Mouse (Mus musculus): ENCODE results near the gene Hsd17b7.
A peak's percentile ranks its signal among the peaks of the same experiment; 100 is the strongest.

The Hsd17b7 gene

DNA sequence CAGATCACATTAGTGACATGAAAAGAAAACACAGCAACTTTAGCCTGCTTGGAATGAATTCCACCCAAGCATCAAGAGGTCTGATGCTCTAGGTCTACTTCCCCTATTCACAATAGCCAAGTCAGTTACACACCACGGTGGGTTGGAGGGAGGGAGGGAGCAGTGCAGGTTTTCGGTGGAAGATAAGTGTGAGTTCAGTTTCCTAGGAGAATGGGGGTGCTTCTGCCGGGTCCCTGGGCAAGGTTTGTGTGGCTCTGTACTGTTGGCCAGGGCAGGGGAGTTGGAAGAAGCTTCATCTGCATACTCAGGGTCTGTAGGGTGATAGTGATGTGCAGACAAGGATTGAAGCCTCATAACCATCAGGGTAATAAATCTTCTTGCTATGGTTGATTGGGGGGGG is 23.0 kb downstream of the Hsd17b7 start:
- DNase-seq (ENCODE audit: inconsistent age in 2 of 2, low spot score in 1 of 2), result no peak

DNA sequence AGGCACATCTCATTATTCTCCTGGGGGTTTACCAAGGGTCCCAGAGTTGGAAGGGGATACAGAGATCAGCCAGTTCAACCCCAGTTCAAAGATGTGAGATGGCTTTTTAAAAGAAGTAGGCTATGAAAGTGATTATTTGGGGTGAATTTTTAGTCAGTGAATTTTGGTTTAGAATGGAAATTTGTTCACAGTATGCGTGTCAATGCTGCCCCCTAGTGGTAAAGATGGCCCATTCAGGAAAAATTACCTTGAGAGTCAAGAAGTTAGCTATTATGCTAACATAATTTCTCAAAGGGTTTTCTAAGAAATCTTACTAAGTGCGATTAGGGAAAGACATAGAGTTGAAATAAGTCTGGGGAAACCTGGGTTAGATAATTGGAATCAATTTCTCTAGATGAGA is 29.7 kb downstream of the Hsd17b7 start:
- DNase-seq (ENCODE audit: inconsistent age in 2 of 2, low spot score in 1 of 2), result peak in 1 of 2 experiments; percentile 76

DNA sequence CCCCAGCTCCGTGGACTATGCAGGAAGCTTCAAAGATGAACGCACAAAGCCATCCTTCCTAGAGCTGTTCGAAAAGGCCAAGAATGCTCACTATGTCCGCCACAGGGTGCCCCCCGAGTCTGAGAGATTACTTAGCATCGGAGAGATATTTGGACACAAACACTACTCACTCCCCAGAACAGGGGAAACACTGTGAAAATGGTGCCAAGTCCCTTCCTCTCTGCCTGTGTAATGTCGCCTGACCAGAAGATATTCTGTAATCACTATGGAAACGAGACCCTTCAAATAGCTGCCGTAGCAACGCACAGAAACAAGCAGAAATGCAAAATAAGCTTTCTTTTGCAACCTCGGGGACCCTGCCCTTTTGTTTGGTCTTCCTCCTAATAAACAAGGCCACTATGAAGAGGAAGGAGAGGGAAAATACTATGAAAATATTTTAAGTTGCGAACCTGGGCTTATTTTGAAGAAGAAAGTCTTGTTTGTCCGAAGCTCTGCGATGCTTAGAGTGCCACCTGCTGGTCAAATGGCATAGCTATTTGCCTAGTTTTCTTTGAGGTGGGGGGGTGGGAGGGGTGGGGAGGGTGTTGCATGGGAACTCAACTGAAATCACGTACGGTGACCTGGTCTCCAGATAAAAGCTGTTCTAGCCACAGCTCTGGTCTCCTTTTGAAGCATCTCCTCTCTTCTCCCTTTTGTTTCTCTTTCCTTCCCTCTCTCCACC is 34.9 kb downstream of the Hsd17b7 start:
- DNase-seq (ENCODE audit: inconsistent age in 2 of 2, low spot score in 1 of 2), result peak in 1 of 2 experiments; percentile 73

DNA sequence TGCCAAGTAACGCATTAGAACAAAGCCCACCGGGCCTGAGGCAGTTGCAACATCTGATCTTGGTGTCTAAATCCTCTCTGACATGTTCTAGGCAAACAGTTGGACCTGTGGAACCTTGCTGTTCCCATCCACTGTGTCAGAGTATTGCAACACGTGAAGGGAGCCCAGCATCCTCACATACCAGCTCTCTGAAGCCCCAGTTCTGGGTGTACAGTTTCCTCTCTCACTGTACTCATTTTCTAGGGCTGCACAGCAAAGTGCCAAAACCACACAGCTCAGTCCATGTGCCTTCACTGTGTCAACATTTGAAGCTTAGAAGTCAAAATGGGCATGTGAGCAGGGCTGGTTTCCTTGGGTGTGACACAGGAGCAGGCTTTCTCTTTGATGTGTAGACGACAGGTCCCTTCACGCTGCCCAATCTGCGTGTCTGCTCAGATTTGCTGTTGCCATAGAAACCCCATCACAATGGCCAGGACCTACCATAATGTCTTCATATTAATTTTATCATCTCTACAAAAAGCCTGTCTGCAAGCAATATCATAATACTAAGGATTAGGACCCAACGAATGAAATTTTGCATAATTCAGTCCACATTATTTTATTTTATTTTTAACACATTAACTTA is 36.8 kb downstream of the Hsd17b7 start:
- DNase-seq (ENCODE audit: inconsistent age in 2 of 2, low spot score in 1 of 2), result no peak

DNA sequence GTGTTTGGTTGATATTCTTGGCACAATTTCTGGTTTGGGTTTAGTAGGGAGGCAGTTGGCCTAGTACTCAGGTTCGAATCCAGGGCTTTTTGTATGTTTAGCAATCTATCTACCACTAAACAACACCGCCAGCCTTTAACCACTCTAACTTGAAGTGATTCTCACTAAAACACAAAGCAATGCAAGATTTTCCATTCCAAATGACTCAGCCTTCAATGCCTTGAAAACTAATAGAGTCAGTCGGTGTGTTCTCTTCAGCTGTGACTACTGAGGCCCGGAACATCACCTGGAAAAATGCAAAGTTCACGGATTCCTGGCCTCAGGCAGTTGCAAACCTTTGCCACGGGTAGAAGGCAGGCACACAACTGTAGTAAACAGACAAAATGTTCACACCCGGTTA is 37.3 kb downstream of the Hsd17b7 start:
- no peak for DNase-seq (ENCODE audit: inconsistent age in 2 of 2, low spot score in 1 of 2)

DNA sequence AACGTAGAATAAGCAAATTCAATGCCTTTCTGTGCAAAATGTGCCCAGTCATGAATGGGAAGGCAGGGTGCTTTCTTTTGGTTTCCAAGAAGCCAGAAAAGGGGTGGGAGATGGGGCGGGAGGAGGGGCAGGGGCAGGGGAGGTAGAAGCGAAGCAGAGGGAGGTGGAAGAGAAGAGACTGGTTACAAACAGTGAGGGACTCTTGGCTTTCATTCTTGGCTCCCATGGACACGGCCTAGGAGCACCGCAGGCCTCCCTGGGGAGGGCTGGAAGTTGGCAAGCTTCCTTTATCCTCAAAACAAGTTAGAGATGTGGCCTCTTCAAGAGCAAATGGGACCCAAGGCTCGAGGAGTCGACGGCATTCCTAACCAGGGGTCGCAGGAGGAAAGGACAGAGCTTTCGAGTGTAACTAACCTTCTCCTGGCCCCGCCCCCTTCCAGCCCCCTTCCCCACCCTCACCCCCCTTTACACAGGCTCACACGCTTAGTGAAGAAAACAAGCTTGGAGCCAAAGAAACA is 40.5 kb downstream of the Hsd17b7 start, which contains the start of gene Ccdc190:
Gene Ccdc190, plus strand, starts transcription at position 195 of the 518 bp plus-strand sequence.
- peak in 1 of 2 experiments; percentile 53 for DNase-seq (ENCODE audit: inconsistent age in 2 of 2, low spot score in 1 of 2)

DNA sequence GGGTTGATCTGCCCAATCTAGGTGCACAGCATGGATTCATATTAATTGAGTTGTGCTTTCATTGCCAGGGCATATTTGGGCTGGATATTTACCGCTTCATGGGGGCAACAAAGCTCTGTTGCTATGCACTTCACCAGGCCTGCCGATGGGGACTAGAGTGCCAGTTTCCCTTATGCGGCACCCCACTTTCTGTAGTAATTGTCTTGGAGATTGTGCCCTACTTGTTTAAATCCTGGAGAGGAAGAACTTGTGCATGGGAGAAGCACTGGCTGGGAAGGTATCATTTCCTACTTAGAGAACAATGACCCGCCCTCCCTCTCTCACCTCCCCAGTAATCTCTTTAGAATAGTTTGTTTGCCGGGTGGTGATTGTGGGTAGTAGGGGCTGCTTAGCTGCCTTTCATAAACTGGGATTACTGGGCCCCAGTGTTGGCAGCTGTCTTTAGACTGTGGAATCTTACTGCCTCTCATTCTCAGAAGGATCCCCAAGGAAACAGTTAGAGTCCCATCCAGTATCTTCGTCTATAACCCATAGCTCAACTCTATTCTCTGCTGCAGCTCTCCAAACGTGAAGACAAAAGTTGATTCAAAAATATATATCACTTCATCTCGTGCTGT is 41.2 kb downstream of the Hsd17b7 start:
- no peak for DNase-seq (ENCODE audit: inconsistent age in 2 of 2, low spot score in 1 of 2)

DNA sequence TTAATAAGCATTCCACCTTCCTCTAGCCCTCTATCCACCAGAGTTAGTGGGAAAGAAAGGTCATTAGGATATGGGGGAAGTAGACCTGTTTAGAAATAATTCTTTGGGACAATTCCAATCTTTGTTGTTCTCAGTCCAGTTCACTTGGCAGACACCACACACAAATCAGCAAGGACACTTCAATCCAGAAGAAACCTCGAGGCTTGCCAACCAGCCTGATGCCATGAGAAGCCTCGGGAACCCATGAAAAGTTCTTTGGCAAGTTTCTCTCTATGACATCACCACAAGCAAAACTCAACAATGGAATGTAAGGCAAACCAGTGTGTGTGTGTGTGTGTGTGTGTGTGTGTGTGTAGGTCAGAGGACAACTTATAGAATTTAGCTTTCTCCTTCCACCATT is 44.5 kb downstream of the Hsd17b7 start:
- DNase-seq (ENCODE audit: inconsistent age in 2 of 2, low spot score in 1 of 2), result peak in 1 of 2 experiments; percentile 62

DNA sequence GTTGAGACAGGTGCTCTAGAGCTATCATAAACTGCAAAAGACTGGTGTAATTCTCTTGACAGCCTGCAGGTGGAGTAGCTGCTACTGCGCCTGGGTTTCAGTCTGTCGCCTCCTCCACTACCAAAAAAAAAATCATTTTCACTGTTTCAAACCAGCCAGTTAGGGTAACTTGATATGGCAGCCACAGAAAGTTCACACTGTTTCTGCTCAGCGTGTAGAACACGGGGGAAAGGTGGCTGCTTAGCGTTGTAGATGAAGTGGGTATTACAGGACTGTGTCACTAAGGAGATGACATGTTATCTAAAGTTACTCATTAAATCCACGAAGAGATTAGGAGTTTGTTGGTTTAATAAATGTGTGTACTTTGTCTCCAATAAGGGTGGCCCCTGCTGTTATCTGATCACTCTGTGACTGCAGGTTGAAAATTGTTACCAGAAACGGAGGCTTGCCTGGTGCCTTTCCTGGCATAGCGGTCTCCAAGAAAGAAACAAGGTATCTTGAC is 47.3 kb downstream of the Hsd17b7 start:
- DNase-seq (ENCODE audit: inconsistent age in 2 of 2, low spot score in 1 of 2), result peak in 1 of 2 experiments; percentile 73

DNA sequence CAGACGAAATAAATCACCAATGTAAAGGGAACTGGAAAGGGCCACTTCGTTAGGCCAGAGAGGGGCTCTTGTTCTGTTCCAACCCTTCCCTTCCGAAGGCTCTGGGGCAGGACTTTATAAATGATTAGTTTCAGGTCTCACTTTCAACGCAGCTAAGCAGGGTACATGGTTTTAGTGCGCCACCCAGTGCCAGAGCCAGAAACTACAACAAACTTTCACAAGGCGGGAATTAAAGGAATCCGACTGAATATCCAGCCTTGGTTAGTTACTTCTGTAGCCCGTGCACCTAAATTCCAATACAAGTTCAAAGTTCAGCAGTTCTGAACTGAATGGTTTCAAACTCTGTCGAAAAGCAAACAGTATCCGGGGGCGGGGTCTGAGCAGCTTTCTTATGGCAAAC is 49.8 kb downstream of the Hsd17b7 start:
- DNase-seq (ENCODE audit: inconsistent age in 2 of 2, low spot score in 1 of 2), result peak; percentile 62 to 93

DNA sequence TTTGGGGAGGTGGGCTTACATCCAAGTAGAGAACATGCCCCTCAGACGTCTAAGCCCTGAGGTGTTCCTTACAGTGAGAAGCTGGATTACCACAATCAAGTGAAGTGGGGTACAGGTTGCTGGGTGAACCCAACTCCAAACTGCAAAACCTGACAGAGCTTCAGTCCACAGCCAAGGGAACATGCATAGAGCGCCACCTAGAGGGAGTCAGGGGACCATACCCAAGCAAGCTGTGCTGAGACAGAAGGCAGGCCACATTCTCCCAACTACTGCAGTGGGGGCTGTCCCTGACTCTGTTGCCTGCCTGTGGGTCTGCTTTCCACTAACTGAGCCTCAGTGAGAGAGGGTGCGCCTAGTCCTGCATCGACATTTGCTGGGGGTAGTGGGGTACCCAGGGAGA is 51.0 kb downstream of the Hsd17b7 start:
- peak; percentile 70 to 90 for DNase-seq (ENCODE audit: inconsistent age in 2 of 2, low spot score in 1 of 2)

DNA sequence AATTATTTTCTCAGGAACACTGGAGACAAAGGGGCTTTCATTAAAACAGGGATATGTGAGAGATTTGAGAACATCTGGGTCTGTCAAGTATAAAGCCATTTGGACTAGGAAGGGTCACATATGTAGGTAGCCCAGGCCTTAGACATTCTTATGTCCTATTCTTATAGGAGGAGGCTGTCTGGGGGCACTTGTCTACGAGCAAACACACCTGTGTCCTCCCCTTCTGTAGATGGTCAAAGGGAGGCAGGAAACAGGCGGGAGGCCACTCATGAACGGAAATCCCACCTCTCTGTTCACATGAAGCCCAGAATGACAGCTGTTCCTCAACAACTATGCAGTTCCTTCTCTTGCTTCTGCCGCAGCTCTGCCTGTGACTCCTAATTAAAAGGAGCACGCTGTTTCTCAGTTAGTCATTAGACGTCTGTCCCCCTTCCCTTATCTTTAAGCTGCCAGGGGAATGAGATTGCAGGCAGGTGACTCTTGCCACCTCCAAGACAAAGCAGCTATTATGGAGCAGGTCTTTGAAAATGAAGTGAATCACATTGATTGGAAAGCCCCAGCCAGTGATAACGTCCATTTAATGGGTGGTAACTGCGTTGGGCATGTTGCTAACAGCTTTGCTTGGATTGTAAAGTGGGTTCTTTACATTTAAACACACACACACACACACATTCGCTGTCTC is 51.8 kb downstream of the Hsd17b7 start:
- peak in 1 of 2 experiments; percentile 45 for DNase-seq (ENCODE audit: inconsistent age in 2 of 2, low spot score in 1 of 2)

DNA sequence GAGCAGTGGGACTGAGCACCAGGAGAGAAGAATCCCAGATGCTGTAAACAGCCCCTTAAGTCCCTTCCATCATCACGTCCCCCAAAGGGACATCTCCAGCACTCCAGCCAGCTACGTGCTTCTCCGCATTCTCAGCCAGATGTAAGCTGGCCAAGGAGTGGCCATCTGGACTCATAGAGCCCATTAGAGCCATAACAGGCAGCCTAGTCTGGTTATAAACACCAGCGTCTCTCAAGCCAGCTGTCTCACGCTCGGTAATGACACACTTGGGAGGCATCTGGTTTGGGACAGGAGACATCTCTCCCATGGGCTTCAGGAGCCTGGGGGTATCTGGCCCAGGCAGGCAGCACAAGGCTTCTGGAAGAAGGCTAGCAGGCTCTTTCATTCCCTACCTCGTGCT is 52.4 kb downstream of the Hsd17b7 start:
- DNase-seq (ENCODE audit: inconsistent age in 2 of 2, low spot score in 1 of 2), result peak; percentile 27 to 67

DNA sequence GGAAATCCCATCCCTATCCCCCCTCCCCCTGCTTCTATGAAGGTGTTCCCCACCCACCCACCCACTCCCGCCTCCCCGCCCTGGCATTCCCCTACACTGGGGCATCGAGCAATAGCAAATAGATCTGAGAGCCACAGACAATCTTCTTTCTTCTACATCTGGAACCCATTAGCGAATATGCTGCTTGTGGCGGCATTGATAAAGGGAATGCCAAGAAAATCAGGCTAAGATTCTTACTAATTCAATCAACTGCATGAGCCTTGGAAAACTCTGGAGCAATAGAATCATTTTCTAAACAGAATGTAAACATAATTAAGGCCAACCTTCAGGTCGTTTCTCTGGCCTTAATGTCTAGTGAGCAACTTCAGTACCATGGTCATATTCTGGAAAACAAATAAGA is 57.5 kb downstream of the Hsd17b7 start:
- no peak for DNase-seq (ENCODE audit: inconsistent age in 2 of 2, low spot score in 1 of 2)

DNA sequence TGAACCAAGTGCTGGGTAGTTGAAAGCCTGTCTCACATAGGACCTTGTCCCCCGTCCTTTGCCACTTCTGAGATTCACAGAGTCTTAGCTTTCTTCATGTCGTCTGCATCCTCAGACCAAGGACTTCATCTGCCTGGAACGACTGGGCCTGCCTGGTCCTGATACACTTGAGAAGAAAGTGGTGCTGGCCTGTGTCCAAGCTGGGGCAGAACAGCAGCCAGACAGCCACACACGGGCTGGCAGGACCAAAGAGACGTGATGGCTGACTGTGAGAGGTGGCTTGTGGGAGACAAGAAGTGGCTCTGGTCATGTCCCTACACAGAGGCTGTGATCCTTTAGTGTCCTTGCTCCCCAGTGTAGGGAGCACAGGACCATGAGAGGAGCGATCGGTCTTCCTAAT is 58.3 kb downstream of the Hsd17b7 start:
- DNase-seq (ENCODE audit: inconsistent age in 2 of 2, low spot score in 1 of 2), result no peak

DNA sequence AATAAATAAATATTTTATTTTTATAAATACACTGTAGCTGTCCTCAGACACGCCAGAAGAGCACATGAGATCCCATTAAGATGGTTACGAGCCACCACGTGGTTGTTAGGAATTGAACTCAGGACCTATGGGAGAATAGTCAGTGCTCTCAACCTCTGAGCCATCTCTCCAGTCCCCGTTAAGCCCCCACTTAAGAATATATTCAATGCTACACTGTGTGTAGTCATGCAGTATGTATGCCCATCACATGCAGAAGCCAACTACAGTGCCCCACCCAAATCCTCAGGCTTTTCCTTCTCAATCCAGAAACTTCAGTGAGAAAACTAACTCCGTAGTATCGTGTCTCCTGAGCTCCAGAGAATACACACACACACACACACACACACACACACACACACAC is 59.4 kb downstream of the Hsd17b7 start:
- DNase-seq (ENCODE audit: inconsistent age in 2 of 2, low spot score in 1 of 2), result no peak

DNA sequence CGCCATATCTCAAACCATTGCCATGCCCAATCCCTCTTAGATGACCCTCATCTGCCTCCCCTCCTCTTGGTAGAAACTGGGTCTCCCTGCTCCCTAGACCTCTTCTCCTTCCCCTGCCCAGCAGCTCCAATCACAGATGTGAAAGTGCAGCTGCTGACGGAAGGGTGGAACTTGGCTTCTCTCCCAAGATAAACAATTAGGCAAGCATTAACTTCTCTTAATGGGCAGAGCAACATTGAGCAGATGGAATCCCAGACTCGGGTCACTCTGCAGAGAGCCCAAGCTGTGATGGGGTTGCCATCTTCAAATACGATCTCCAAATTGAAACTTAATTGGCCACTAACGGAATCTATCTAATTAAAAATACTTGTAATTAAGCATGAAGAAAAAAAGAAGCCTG is 59.9 kb downstream of the Hsd17b7 start:
- DNase-seq (ENCODE audit: inconsistent age in 2 of 2, low spot score in 1 of 2), result no peak

DNA sequence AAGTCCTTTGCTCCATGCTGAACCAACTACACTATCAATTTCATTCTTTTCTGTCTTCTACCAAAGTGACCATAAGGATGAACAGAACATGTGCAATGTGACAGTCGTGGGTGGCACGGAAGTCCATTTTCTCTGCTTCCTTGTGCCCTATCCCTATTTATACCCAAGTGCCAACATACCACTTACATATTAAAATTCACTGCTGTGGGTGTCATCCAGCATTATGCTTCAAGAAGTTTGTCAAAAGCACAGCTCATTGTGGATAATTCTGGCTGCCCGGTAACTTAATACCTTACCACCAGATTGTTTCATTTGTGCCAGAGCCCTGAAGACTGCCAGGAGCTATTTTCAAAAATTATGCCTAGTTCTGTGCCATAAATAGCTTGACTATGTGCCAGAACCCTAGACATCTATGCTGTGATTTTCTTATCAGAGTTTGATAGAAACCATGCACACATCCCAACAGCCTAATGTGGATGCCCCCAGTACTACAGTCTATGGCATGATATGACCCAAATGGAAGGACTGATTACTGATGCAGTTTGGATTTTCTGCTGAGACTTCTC is 68.2 kb downstream of the Hsd17b7 start:
- no peak for DNase-seq (ENCODE audit: inconsistent age in 2 of 2, low spot score in 1 of 2)

Data from adrenal gland, adult (tissue).